Mouse (Mus musculus) C2C12 (cell line): ENCODE measurements around the gene Platr17. TPM values are rescaled to one million over a fixed set of nuclear protein-coding genes. Genes with fewer than 3 reads are reported as not detected.
"Not testable (repeated sequence)": the region's sequence is repeated elsewhere in the genome, so short reads cannot be mapped to it uniquely, and the experiment has no call there.

Source experiments
- H3K27me3 ChIP-seq: one replicate; pipeline ENCODE4 v1.6.1; 2011; ENCODE audit not compliant: control insufficient read depth, insufficient read depth, insufficient read length
- H3K36me3 ChIP-seq: one replicate; pipeline ENCODE4 v1.6.1; 2011; ENCODE audit not compliant: control insufficient read depth, insufficient read depth
- H3K4me3 ChIP-seq: one replicate; pipeline ENCODE4 v1.5.1; 2011; ENCODE audit warnings: mild to moderate bottlenecking, control low read depth; ENCODE audit not compliant: poor library complexity, insufficient read depth, severe bottlenecking
- H3K79me2 ChIP-seq: one replicate; pipeline ENCODE4 v1.6.1; 2011; ENCODE audit not compliant: control insufficient read depth, insufficient read depth
- H3K79me3 ChIP-seq: one replicate; pipeline ENCODE4 v1.6.1; 2011; ENCODE audit warnings: low read depth, control low read depth
- H3ac ChIP-seq: one replicate; pipeline ENCODE3; 2011; ENCODE audit warnings: low read depth; ENCODE audit not compliant: control insufficient read depth, insufficient read length
- CEBPB ChIP-seq: IDR thresholded peaks from one replicate; pipeline ENCODE4 v1.6.1; 2011; ENCODE audit warnings: low read depth, mild to moderate bottlenecking, control low read depth, moderate library complexity
- CTCF ChIP-seq: IDR thresholded peaks from one replicate; pipeline ENCODE4 v1.5.1; 2011; ENCODE audit not compliant: control insufficient read depth, insufficient read depth, insufficient read length
- FOSL1 ChIP-seq: IDR thresholded peaks from one replicate; pipeline ENCODE4 v1.8.0; 2011; ENCODE audit warnings: mild to moderate bottlenecking, low read length; ENCODE audit not compliant: poor library complexity, insufficient read depth, severe bottlenecking
- MAX ChIP-seq: IDR thresholded peaks from one replicate; pipeline ENCODE4 v1.6.1; 2011; ENCODE audit warnings: mild to moderate bottlenecking, control low read depth
- MYOD1 ChIP-seq: IDR thresholded peaks from one replicate; pipeline ENCODE4 v1.6.1; 2011; ENCODE audit warnings: low read depth; ENCODE audit not compliant: control insufficient read depth, insufficient read length
- MYOG ChIP-seq: IDR thresholded peaks from one replicate; pipeline ENCODE4 v1.6.1; 2011; ENCODE audit not compliant: control insufficient read depth, insufficient read length; ENCODE audit errors: extremely low read depth
- USF1 ChIP-seq: IDR thresholded peaks from one replicate; pipeline ENCODE4 v1.6.1; 2011; ENCODE audit warnings: low read depth, mild to moderate bottlenecking, control low read depth, moderate library complexity
- long read RNA-seq, 2 experiments: library from polyadenylated mRNA; unstranded; transcript quantifications; one replicate each; pipeline ENCODE4 v2.0.0; 2019 to 2020
- polyA plus RNA-seq: library from polyadenylated mRNA; unstranded; fragments of >200 nt; fragmentation: generic; extraction: Trizol; gene quantifications from one replicate; pipeline ENCODE4 v1.2.1, GENCODE M21; 2012; ENCODE audit warnings: missing spikeins

The Platr17 gene
- polyA plus RNA-seq, result not detected
- long read RNA-seq, experiment 1, result 0 reads
- long read RNA-seq, experiment 2, result 0 reads

GRCm38 (mm10) chr17:33904835-33905234 lies at the start of gene Platr17:
Platr17 (plus strand) TSS chr17:33905135.
- not testable (repeated sequence) for H3K79me3 ChIP-seq, H3K27me3 ChIP-seq, H3K4me3 ChIP-seq, H3ac ChIP-seq, H3K79me2 ChIP-seq, H3K36me3 ChIP-seq

GRCm38 (mm10) chr17:33857816-33858215 lies 47.1 kb upstream of the Platr17 start:
- H3K27me3 ChIP-seq, result no peaks in the 10 kb centered on the region
- no peak overlapping the region for H3ac ChIP-seq
- H3K36me3 ChIP-seq, result no peaks in the 10 kb centered on the region
- no peak overlapping the region for H3K4me3 ChIP-seq
- H3K79me3 ChIP-seq, result no peaks in the 10 kb centered on the region
- no peak for TF ChIP-seq MAX
- no peak for TF ChIP-seq FOSL1
- no peak for TF ChIP-seq CEBPB
- no peak for TF ChIP-seq MYOG
- no peak for TF ChIP-seq MYOD1
- no peak for TF ChIP-seq CTCF
- TF ChIP-seq USF1, result no peak
- no peaks in the 10 kb centered on the region for H3K79me2 ChIP-seq

- no peaks in the 10 kb centered on the region for H3K36me3 ChIP-seq
- no peaks in the 10 kb centered on the region for H3K79me2 ChIP-seq
- no peaks in the 10 kb centered on the region for H3K27me3 ChIP-seq
- TF ChIP-seq FOSL1, result no peak
- TF ChIP-seq MYOG, result no peak
- peak; percentile 30 for TF ChIP-seq CTCF
- no peak overlapping the region for H3ac ChIP-seq
- H3K79me3 ChIP-seq, result no peaks in the 10 kb centered on the region
- no peak overlapping the region for H3K4me3 ChIP-seq
Observed at GRCm38 (mm10) chr17:33865330-33866030, 39.5 kb upstream of the Platr17 start.

GRCm38 (mm10) chr17:33873537-33873936 lies 31.4 kb upstream of the Platr17 start, which contains the start of gene Gm7029:
Gm7029 (plus strand) TSS chr17:33873837.
- H3K79me2 ChIP-seq, H3K27me3 ChIP-seq, H3ac ChIP-seq, H3K4me3 ChIP-seq, H3K79me3 ChIP-seq: not testable (repeated sequence)
- peaks cover 22% of the 10 kb centered on the region for H3K36me3 ChIP-seq

GRCm38 (mm10) chr17:33874411-33874810 lies 30.5 kb upstream of the Platr17 start:
- Histone ChIP-seq H3ac (no peak overlapping the region), H3K36me3 (peaks cover 25% of the 10 kb centered on the region), H3K79me3 (no peaks in the 10 kb centered on the region), H3K4me3 (no peak overlapping the region), H3K27me3 (no peaks in the 10 kb centered on the region), H3K79me2 (no peaks in the 10 kb centered on the region)
- no peak for TF ChIP-seq MYOD1
- TF ChIP-seq CEBPB, result no peak
- no peak for TF ChIP-seq CTCF
- TF ChIP-seq FOSL1, result no peak
- TF ChIP-seq MYOG, result no peak
- no peak for TF ChIP-seq MAX
- no peak for TF ChIP-seq USF1

- H3K36me3 ChIP-seq, result peaks cover 32% of the 10 kb centered on the region
- H3K4me3 ChIP-seq, H3K27me3 ChIP-seq, H3ac ChIP-seq, H3K79me3 ChIP-seq, H3K79me2 ChIP-seq: not testable (repeated sequence)
Observed at GRCm38 (mm10) chr17:33875797-33876196, 29.1 kb upstream of the Platr17 start.

- peaks cover 36% of the 10 kb centered on the region for H3K79me2 ChIP-seq
- H3K27me3 ChIP-seq, H3ac ChIP-seq, H3K4me3 ChIP-seq: not testable (repeated sequence)
- H3K79me3 ChIP-seq, result peaks cover 22% of the 10 kb centered on the region
- H3K36me3 ChIP-seq, result peaks cover 24% of the 10 kb centered on the region
Observed at GRCm38 (mm10) chr17:33884320-33884719, 20.6 kb upstream of the Platr17 start.

- H3K79me3 ChIP-seq, result peaks cover 25% of the 10 kb centered on the region
- not testable (repeated sequence) for H3ac ChIP-seq, H3K27me3 ChIP-seq, H3K4me3 ChIP-seq, H3K36me3 ChIP-seq
- peaks cover 44% of the 10 kb centered on the region for H3K79me2 ChIP-seq
Observed at GRCm38 (mm10) chr17:33887802-33888201, 17.1 kb upstream of the Platr17 start.

GRCm38 (mm10) chr17:33888230-33888629 lies 16.7 kb upstream of the Platr17 start:
- H3ac ChIP-seq, H3K4me3 ChIP-seq, H3K27me3 ChIP-seq, H3K36me3 ChIP-seq: not testable (repeated sequence)
- Histone ChIP-seq H3K79me2 (peaks cover 44% of the 10 kb centered on the region), H3K79me3 (peaks cover 25% of the 10 kb centered on the region)
